18 mouse cellular contexts compared by ENCODE assay signal in the genomic region with DNA sequence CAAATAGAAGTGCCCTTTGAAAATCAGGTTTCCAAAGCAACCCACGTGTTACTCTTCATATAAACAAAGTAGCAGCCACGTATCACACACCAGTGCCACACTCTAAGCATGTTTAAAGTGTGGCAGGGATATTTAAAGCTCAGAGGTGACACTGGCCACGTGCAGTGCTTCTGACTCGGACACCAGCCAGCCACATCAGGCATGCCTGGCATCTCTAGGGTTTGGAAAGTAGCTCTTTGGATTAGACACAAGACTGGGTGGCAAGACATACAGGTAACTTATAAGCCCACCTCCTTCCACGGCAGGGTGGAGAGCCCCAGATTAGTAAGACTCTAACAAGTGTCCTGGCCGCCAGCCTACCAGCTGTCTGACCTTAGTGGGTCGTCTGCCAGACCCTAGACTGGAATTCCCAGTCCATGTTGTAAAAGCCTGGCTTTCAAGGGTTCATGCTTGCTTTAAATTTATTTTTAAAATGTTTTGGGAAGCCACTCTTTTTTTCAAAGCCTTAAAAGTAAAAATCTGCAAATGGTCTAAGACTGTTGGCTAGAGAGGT. TPM values are rescaled to one million over a fixed set of nuclear protein-coding genes. Genes with fewer than 3 reads are reported as not detected.
A peak's percentile ranks its signal among the peaks of the same experiment; 100 is the strongest.
DNase-seq lines count a peak whose midpoint lies in the region; ATAC-seq and TF ChIP-seq lines count a peak whose summit lies in the region.
"Had no signal": no experiment of that assay in that cellular context is flagged by ENCODE, and none has a peak within 500 bp of the region (broad histone marks: within the 10 kb centered on the region; RNA-seq: fewer than 3 reads in every experiment).

No protein-coding gene starts in this region.

- no peaks in the 10 kb centered on the region for H3K27me3 ChIP-seq in spleen, adult 2 months (ENCODE audit: control insufficient read depth, insufficient read depth, low read length)
- H3K27me3 ChIP-seq in heart, embryonic 12.5 days (replicated peaks), result no peaks in the 10 kb centered on the region
- H3K27me3 ChIP-seq in limb, embryonic 10.5 days (ENCODE audit: low read depth, poor library complexity, severe bottlenecking), result no peaks in the 10 kb centered on the region
- H3K27me3 ChIP-seq: CH12.LX; forebrain, embryonic 15.5 days; kidney, embryonic 15.5 days had no signal

- no peak overlapping the region for H3K9ac ChIP-seq in heart, embryonic 12.5 days
- H3K9ac ChIP-seq: forebrain, embryonic 15.5 days; kidney, embryonic 15.5 days; liver, embryonic 12.5 days had no signal

- 65% methylated on average over 7 of the region's 7 CpGs for WGBS in spleen, adult 2 months
- 31% methylated on average over 7 of the region's 7 CpGs for WGBS in heart, embryonic 12.5 days
- 69% methylated on average over 7 of the region's 7 CpGs for WGBS in limb, embryonic 10.5 days

- H3K4me1 ChIP-seq in spleen, adult 2 months (ENCODE audit: control insufficient read depth, insufficient read depth, insufficient read length), result peaks cover 22% of the 10 kb centered on the region; the same call in 1 of the 2 replicates
- peaks cover 45% of the 10 kb centered on the region for H3K4me1 ChIP-seq in heart, embryonic 12.5 days (replicated peaks)
- peaks cover 58% of the 10 kb centered on the region for H3K4me1 ChIP-seq in limb, embryonic 10.5 days

- H3K27ac ChIP-seq in spleen, adult 2 months (ENCODE audit: insufficient read depth, low read length), result peak overlapping the region; percentile 37; the same call in 1 of the 2 replicates
- peak overlapping the region; percentile 49; the same call in 1 of the 2 replicates for H3K27ac ChIP-seq in heart, embryonic 12.5 days (ENCODE audit: poor library complexity, severe bottlenecking)
- peak overlapping the region; percentile 9; the same call in 1 of the 2 replicates for H3K27ac ChIP-seq in limb, embryonic 10.5 days
- H3K27ac ChIP-seq: forebrain, embryonic 15.5 days; layer of hippocampus, adult 2 months; liver, embryonic 12.5 days had no signal

- DNase-seq in spleen, adult 2 months (ENCODE audit: low read depth in 1 of 2, low spot score in 2 of 2), result no peak
- DNase-seq in spleen, postnatal 36 days (ENCODE audit: low spot score in 2 of 2), result no peak
- DNase-seq in limb, embryonic 10.5 days (ENCODE audit: low spot score), result no peak
- no peak for DNase-seq in left cerebral cortex, adult 8-10 months (ENCODE audit: low spot score in 2 of 2)
- no peak for DNase-seq in layer of hippocampus, postnatal 10 days (ENCODE audit: low spot score in 2 of 2)
- DNase-seq in gastrocnemius, adult 18-20 months (ENCODE audit: low spot score), result no peak
- DNase-seq: cerebellum, postnatal 10 days had no signal

- H3K4me3 ChIP-seq in spleen, adult 2 months (ENCODE audit: extremely low read depth, insufficient read depth, insufficient read length), result no peak overlapping the region
- no peak overlapping the region for H3K4me3 ChIP-seq in heart, embryonic 12.5 days
- H3K4me3 ChIP-seq in limb, embryonic 10.5 days, result no peak overlapping the region
- H3K4me3 ChIP-seq: erythroblast, embryonic 14.5 days; forebrain, embryonic 15.5 days; kidney, embryonic 15.5 days; layer of hippocampus, adult 2 months; liver, embryonic 12.5 days had no signal

- ATAC-seq in heart, embryonic 12.5 days (ENCODE audit: insufficient number of reproducible peaks, low FRiP score), result no peak
- ATAC-seq: forebrain, embryonic 15.5 days; liver, embryonic 12.5 days; midbrain, embryonic 16.5 days had no signal

- TF ChIP-seq CTCF in spleen, adult 2 months (IDR thresholded peaks at IDR 0.05; ENCODE audit: extremely low read depth, insufficient read depth, insufficient read length, insufficient replicate concordance), result no peak

- H3K9me3 ChIP-seq in heart, embryonic 12.5 days (replicated peaks), result no peaks in the 10 kb centered on the region
- no peaks in the 10 kb centered on the region for H3K9me3 ChIP-seq in limb, embryonic 10.5 days (replicated peaks)
- H3K9me3 ChIP-seq: forebrain, embryonic 15.5 days; kidney, embryonic 15.5 days; liver, embryonic 12.5 days had no signal

- TF ChIP-seq POLR2A in spleen, adult 2 months (IDR thresholded peaks at IDR 0.05; ENCODE audit: low read depth, low read length), result no peak

- no peaks in the 10 kb centered on the region for H3K36me3 ChIP-seq in spleen, adult 2 months (ENCODE audit: control insufficient read depth, insufficient read depth, low read length)
- no peaks in the 10 kb centered on the region for H3K36me3 ChIP-seq in heart, embryonic 12.5 days
- H3K36me3 ChIP-seq in limb, embryonic 10.5 days, result no peaks in the 10 kb centered on the region
- H3K36me3 ChIP-seq: forebrain, embryonic 15.5 days; kidney, embryonic 15.5 days; liver, embryonic 12.5 days had no signal

- peak overlapping the region; percentile 3; the same call in 1 of the 2 replicates for H3K4me2 ChIP-seq in heart, embryonic 12.5 days
- H3K4me2 ChIP-seq: forebrain, embryonic 15.5 days; kidney, embryonic 15.5 days; liver, embryonic 12.5 days had no signal

RNA-seq across cellular contexts. Expression of gene Gsto2, which starts 19.9 kb away (rescaled TPM):
- 0.13 and 0.32 TPM in 2 replicates for polyA plus RNA-seq in spleen, adult 2 months (2012; rRNA removed)
- 0.76 and 1.3 TPM in 2 replicates for polyA plus RNA-seq in heart, embryonic 12.5 days (2016; fragmentation: Nextera tagmentation; extraction: Ambion mirVana)
- polyA plus RNA-seq in limb, embryonic 10.5 days (2016; fragmentation: Nextera tagmentation; extraction: Ambion mirVana), result 0.59 and 1.0 TPM in 2 replicates
- total RNA-seq in left cerebral cortex, adult 8-10 months (2022), result 1 to 10 TPM; 1.5 to 2.6 (median 2.2) TPM
- total RNA-seq in layer of hippocampus, postnatal 10 days (2021), result 1 to 10 TPM; 1.3 to 1.4 TPM
- under 1 TPM; 0.25 to 0.66 TPM for total RNA-seq in gastrocnemius, adult 18-20 months (2021)
- polyA plus RNA-seq: erythroblast, embryonic 14.5 days had no signal

RNA-seq across cellular contexts. Expression of gene Gsto1, which starts 30.5 kb away (rescaled TPM):
- 23.0 and 24.5 TPM in 2 replicates for polyA plus RNA-seq in spleen, adult 2 months (2012; rRNA removed)
- polyA plus RNA-seq in heart, embryonic 12.5 days (2016; fragmentation: Nextera tagmentation; extraction: Ambion mirVana), result 81.4 and 84.0 TPM in 2 replicates
- 241 and 258 TPM in 2 replicates for polyA plus RNA-seq in limb, embryonic 10.5 days (2016; fragmentation: Nextera tagmentation; extraction: Ambion mirVana)
- total RNA-seq in left cerebral cortex, adult 8-10 months (2022), result 10 to 100 TPM; 47.5 to 55.8 (median 51.4) TPM
- total RNA-seq in layer of hippocampus, postnatal 10 days (2021), result 10 to 100 TPM; 72.4 to 74.9 TPM
- 10 to 100 TPM; 56.6 to 57.8 TPM for total RNA-seq in gastrocnemius, adult 18-20 months (2021)

RNA-seq across cellular contexts. Expression of gene Cfap43, which starts 33.8 kb away (rescaled TPM):
- polyA plus RNA-seq in spleen, adult 2 months (2012; rRNA removed), result not detected in 2 replicates
- polyA plus RNA-seq in heart, embryonic 12.5 days (2016; fragmentation: Nextera tagmentation; extraction: Ambion mirVana), result 0.10 and 0.19 TPM in 2 replicates
- polyA plus RNA-seq in limb, embryonic 10.5 days (2016; fragmentation: Nextera tagmentation; extraction: Ambion mirVana), result 0.05 and 0.09 TPM in 2 replicates
- 1 to 10 TPM in 2 of 4 experiments, under 1 TPM in 2; 0.46 to 1.2 (median 0.99) TPM for total RNA-seq in left cerebral cortex, adult 8-10 months (2022)
- 1 to 10 TPM; 2.1 to 4.0 TPM for total RNA-seq in layer of hippocampus, postnatal 10 days (2021)
- not detected for total RNA-seq in gastrocnemius, adult 18-20 months (2021)
- total RNA-seq: heart, postnatal 36 days; megakaryocyte progenitor cell, adult 5-6 weeks had no signal
- polyA plus RNA-seq: erythroblast, embryonic 14.5 days had no signal

RNA-seq across cellular contexts. Expression of gene Itprip, which starts 33.8 kb away (rescaled TPM):
- polyA plus RNA-seq in spleen, adult 2 months (2012; rRNA removed), result 16.9 and 21.1 TPM in 2 replicates
- polyA plus RNA-seq in heart, embryonic 12.5 days (2016; fragmentation: Nextera tagmentation; extraction: Ambion mirVana), result 24.4 and 25.5 TPM in 2 replicates
- 19.0 and 27.5 TPM in 2 replicates for polyA plus RNA-seq in limb, embryonic 10.5 days (2016; fragmentation: Nextera tagmentation; extraction: Ambion mirVana)
- 1 to 10 TPM in 2 of 4 experiments, under 1 TPM in 2; 0.74 to 1.7 (median 1.2) TPM for total RNA-seq in left cerebral cortex, adult 8-10 months (2022)
- 1 to 10 TPM; 2.5 to 2.6 TPM for total RNA-seq in layer of hippocampus, postnatal 10 days (2021)
- total RNA-seq in gastrocnemius, adult 18-20 months (2021), result under 1 TPM; 0.50 to 0.90 TPM

RNA-seq across cellular contexts. Expression of gene Cfap58, which starts 52.2 kb away (rescaled TPM):
- not detected in 2 replicates for polyA plus RNA-seq in spleen, adult 2 months (2012; rRNA removed)
- polyA plus RNA-seq in heart, embryonic 12.5 days (2016; fragmentation: Nextera tagmentation; extraction: Ambion mirVana), result not detected in 2 replicates
- polyA plus RNA-seq in limb, embryonic 10.5 days (2016; fragmentation: Nextera tagmentation; extraction: Ambion mirVana), result not detected in 2 replicates
- under 1 TPM; 0.15 to 0.39 (median 0.36) TPM for total RNA-seq in left cerebral cortex, adult 8-10 months (2022)
- total RNA-seq in layer of hippocampus, postnatal 10 days (2021), result under 1 TPM; 0.60 to 0.98 TPM
- not detected for total RNA-seq in gastrocnemius, adult 18-20 months (2021)
- total RNA-seq: megakaryocyte progenitor cell, adult 5-6 weeks had no signal
- polyA plus RNA-seq: erythroblast, embryonic 14.5 days; kidney, embryonic 15.5 days; liver, embryonic 12.5 days; stomach, embryonic 14.5 days had no signal
